Mouse (Mus musculus) intestine, embryonic 14.5 days (tissue): ENCODE results near the gene Olfr1251. TPM values are rescaled to one million over a fixed set of nuclear protein-coding genes. Genes with fewer than 3 reads are reported as not detected.
"Not testable (repeated sequence)": the region's sequence is repeated elsewhere in the genome, so short reads cannot be mapped to it uniquely, and the experiment has no call there.

Experiments used
- ATAC-seq: fragments of 200-750 bp; cut with Nextera tagmentation; replicated peaks from 2 replicates; pipeline ENCODE4 v1.8.0; 2017; ENCODE audit warnings: low read depth, moderate number of reproducible peaks, moderate TSS enrichment, moderate library complexity; ENCODE audit not compliant: low FRiP score, low TSS enrichment
- DNase-seq: peaks from one replicate; pipeline ENCODE4 v3.0.0-alpha.2; 2018; ENCODE audit warnings: low spot score
- H3K27ac ChIP-seq: fragments of 300-500 bp; sonication (generic); 2 replicates; pipeline ENCODE4 v1.5.1; 2014; ENCODE audit warnings: low read depth, mild to moderate bottlenecking, control low read depth
- H3K27me3 ChIP-seq: fragments of 300-500 bp; sonication (generic); replicated peaks from 2 replicates; pipeline ENCODE4 v1.6.1; 2014; ENCODE audit warnings: low read length, control low read depth; ENCODE audit not compliant: control insufficient read depth, insufficient read depth
- H3K36me3 ChIP-seq: fragments of 300-500 bp; sonication (generic); 2 replicates; pipeline ENCODE4 v1.6.1; 2014; ENCODE audit warnings: low read length, control low read depth; ENCODE audit not compliant: control insufficient read depth, insufficient read depth
- H3K4me1 ChIP-seq: fragments of 300-500 bp; sonication (generic); replicated peaks from 2 replicates; pipeline ENCODE4 v1.6.1; 2014; ENCODE audit warnings: low read length, control low read depth, mixed read lengths; ENCODE audit not compliant: control insufficient read depth, insufficient read depth
- H3K4me2 ChIP-seq: fragments of 300-500 bp; sonication (generic); 2 replicates; pipeline ENCODE4 v1.6.1; 2014; ENCODE audit warnings: low read length
- H3K4me3 ChIP-seq: fragments of 300-500 bp; sonication (generic); 2 replicates; pipeline ENCODE4 v1.5.1; 2014; ENCODE audit warnings: low read depth, low read length, control low read depth, mixed read lengths
- H3K9ac ChIP-seq: fragments of 300-500 bp; sonication (generic); 2 replicates; pipeline ENCODE4 v1.6.1; 2014; ENCODE audit warnings: mild to moderate bottlenecking, low read length
- H3K9me3 ChIP-seq: fragments of 300-500 bp; sonication (generic); 2 replicates; pipeline ENCODE4 v1.6.1; 2016; ENCODE audit warnings: low read length, control low read depth; ENCODE audit not compliant: control insufficient read depth
- WGBS: fragments of 180-500 bp; shearing (Covaris S2); extraction: QIAGEN DNeasy Blood & Tissue Kit; methylation state at CpG from one replicate; pipeline ENCODE4 v1.1.7; 2014; 5-methylcytosine and 5-hydroxymethylcytosine counted together
- polyA plus RNA-seq: library from polyadenylated mRNA; unstranded; fragments of >200 nt; fragmentation: Nextera tagmentation; extraction: Ambion mirVana; gene quantifications from 2 replicates; pipeline ENCODE4 v1.2.1, GENCODE M21; 2014

Olfr1251 gene
- not detected in 2 replicates for polyA plus RNA-seq

DNA sequence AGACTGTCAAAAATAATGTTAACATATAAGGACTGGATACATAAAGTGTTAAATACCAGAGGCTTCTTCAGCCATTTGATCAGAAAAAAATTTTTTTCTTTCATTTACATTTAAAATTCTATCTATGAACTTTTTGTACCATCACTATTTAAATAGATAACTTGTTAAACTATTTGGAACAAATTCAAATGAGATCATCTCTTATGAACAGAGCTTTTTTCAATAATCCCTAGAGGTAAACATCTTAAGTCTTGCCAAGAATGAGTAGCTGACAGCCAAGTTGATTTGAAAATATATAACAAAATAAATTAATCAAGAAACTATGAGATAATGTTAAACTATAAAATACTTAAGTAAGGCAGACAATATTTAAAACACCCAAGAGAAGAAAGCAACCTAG is at the start of gene Olfr1251:
Gene Olfr1251 (minus strand): TSS at position 101 of the 400 bp plus-strand sequence.
- Histone ChIP-seq H3K4me3 (no peak within 1 kb of the TSS), H3K4me2 (no peak within 1 kb of the TSS), H3K36me3 (no peaks in the 10 kb centered on the region), H3K9ac (no peak within 1 kb of the TSS), H3K27ac (no peak within 1 kb of the TSS), H3K4me1 (no peaks in the 10 kb centered on the region), H3K27me3 (no peaks in the 10 kb centered on the region), H3K9me3 (no peaks in the 10 kb centered on the region)
- no peak for DNase-seq
- no peak for ATAC-seq

DNA sequence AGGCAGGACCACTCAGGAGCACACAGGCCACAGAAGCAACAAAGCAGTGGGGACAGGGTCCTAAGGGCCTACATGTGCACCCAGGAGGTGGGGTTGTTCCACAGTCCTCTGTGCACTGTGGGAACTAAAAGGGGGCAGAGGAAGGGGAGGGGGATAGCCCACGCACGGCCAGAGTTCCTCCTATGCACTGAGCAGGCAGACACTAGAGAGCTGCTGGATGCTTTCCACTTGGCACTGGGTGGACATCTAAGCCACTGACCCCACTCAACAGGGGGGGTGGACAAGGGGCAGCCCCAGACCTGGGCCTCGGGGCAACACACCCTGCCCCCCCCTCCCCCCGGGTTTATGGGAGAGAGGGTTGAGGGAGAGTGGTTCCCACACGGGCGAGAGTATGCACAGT is 20.2 kb upstream of the Olfr1251 start:
- 82% methylated on average over 6 of the region's 6 CpGs for WGBS
- Histone ChIP-seq H3K4me2 (no peak overlapping the region), H3K4me1 (no peaks in the 10 kb centered on the region), H3K27me3 (no peaks in the 10 kb centered on the region), H3K9me3 (no peaks in the 10 kb centered on the region), H3K9ac (no peak overlapping the region), H3K27ac (no peak overlapping the region), H3K4me3 (no peak overlapping the region), H3K36me3 (no peaks in the 10 kb centered on the region)
- DNase-seq, result no peak
- no peak for ATAC-seq

DNA sequence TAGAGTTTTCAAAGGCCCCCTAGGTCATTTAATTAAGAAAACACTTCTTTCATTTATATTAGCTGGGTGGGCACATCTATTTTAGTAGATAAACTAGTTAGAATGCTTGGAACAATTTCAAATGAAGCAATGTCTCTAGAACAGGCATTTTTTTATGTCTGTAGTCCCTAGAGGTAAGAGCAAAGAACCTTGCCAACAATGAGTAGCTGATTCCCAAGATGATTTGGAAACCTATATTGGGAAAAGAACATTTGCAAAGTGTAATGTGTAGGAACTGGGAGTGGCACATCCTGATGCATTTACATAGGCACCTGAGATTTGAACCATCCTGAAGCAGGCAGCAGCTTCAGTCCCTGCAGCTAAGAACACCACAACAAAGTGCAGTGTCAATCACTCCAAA is 10.4 kb downstream of the Olfr1251 start, which contains the start of gene Olfr1250:
Gene Olfr1250 (minus strand): TSS at position 101 of the 400 bp plus-strand sequence.
- H3K4me3 ChIP-seq, result no peak within 1 kb of the TSS
- no peak for ATAC-seq
- no peak for DNase-seq
- no peaks in the 10 kb centered on the region for H3K9me3 ChIP-seq
- H3K36me3 ChIP-seq, result no peaks in the 10 kb centered on the region
- no peaks in the 10 kb centered on the region for H3K27me3 ChIP-seq
- H3K9ac ChIP-seq, result no peak within 1 kb of the TSS
- H3K4me2 ChIP-seq, result no peak within 1 kb of the TSS
- H3K27ac ChIP-seq, result no peak within 1 kb of the TSS
- H3K4me1 ChIP-seq, result no peaks in the 10 kb centered on the region

DNA sequence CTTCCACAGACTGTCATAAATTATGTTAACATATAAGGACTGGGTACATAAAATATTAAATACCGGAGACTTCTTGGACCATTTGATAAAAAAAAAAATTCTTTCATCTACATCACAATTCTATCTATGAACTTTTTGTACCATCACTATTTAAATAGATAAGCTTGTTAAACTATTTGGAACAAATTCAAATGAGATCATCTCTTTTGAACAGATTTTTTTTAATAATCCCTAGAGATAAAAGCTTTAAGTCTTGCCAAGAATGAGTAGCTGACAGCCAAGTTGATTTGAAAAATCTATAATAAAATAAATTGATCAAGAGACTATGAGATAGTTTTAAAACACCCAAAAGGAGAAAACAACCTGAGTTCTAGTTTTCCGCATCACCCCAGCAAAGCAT is 36.9 kb downstream of the Olfr1251 start, which contains the start of gene Olfr1249:
Gene Olfr1249 (minus strand): TSS at position 101 of the 400 bp plus-strand sequence.
- Histone ChIP-seq H3K4me2 (no peak within 1 kb of the TSS), H3K9me3 (no peaks in the 10 kb centered on the region), H3K4me1 (no peaks in the 10 kb centered on the region), H3K9ac (no peak within 1 kb of the TSS), H3K27me3 (no peaks in the 10 kb centered on the region), H3K4me3 (no peak within 1 kb of the TSS), H3K27ac (no peak within 1 kb of the TSS), H3K36me3 (no peaks in the 10 kb centered on the region)
- DNase-seq, result no peak
- WGBS, result 85% methylated on average over 2 of the region's 2 CpGs
- no peak for ATAC-seq

DNA sequence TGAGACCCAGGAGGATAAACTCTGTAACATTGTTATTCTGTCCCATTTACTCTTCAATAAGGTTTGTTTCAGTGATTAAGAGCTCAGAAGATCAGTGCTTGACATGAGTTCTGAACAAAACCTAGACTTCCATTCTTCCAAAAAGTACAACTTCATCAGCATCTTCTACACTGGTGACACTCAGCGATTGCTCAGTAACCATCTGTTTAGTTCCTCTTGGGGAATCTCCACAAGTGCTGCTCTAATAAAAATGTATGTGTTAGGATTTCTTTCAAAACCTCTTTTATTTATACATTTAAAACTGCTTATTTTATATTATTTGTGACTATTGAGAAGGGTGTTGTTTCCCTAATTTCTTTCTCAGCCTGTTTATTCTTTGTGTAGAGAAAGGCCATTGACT is 53.6 kb downstream of the Olfr1251 start, which contains the start of gene Olfr1248:
Gene Olfr1248 (minus strand): TSS at position 101 of the 400 bp plus-strand sequence.
- WGBS, result 92% methylated on average over 1 of the region's 1 CpGs
- H3K4me2 ChIP-seq, H3K9me3 ChIP-seq, H3K36me3 ChIP-seq, H3K4me1 ChIP-seq, H3K4me3 ChIP-seq, H3K9ac ChIP-seq, H3K27me3 ChIP-seq, ATAC-seq, H3K27ac ChIP-seq, DNase-seq: not testable (repeated sequence)

Other genes starting within 250 kb of the Olfr1251 start
- not detected in 2 replicates for gene Olfr1240, start 228.9 kb downstream of the Olfr1251 start, polyA plus RNA-seq
- not detected in 2 replicates for gene Olfr1241, start 184.8 kb downstream of the Olfr1251 start, polyA plus RNA-seq
- gene Olfr1242, start 173.6 kb downstream of the Olfr1251 start, polyA plus RNA-seq, result not detected in 2 replicates
- gene Olfr1243, start 140.4 kb downstream of the Olfr1251 start, polyA plus RNA-seq, result not detected in 2 replicates
- gene Olfr1245, start 93.5 kb downstream of the Olfr1251 start, polyA plus RNA-seq, result not detected in 2 replicates
- not detected in 2 replicates for gene Olfr1246, start 78.8 kb downstream of the Olfr1251 start, polyA plus RNA-seq
- not detected in 2 replicates for gene Olfr1247, start 57.8 kb downstream of the Olfr1251 start, polyA plus RNA-seq
- not detected in 2 replicates for gene Olfr1248, start 53.7 kb downstream of the Olfr1251 start, polyA plus RNA-seq
- not detected in 2 replicates for gene Olfr1249, start 37.0 kb downstream of the Olfr1251 start, polyA plus RNA-seq
- not detected in 2 replicates for gene Olfr1250, start 10.5 kb downstream of the Olfr1251 start, polyA plus RNA-seq
- not detected in 2 replicates for gene Olfr1252, start 53.1 kb upstream of the Olfr1251 start, polyA plus RNA-seq
- not detected in 2 replicates for gene Olfr1253, start 85.2 kb upstream of the Olfr1251 start, polyA plus RNA-seq
- not detected in 2 replicates for gene Olfr1254, start 121.7 kb upstream of the Olfr1251 start, polyA plus RNA-seq
- not detected in 2 replicates for gene Olfr1255, start 140.1 kb upstream of the Olfr1251 start, polyA plus RNA-seq
- not detected in 2 replicates for gene Olfr1256, start 169.6 kb upstream of the Olfr1251 start, polyA plus RNA-seq
- not detected in 2 replicates for gene Olfr48, start 176.3 kb upstream of the Olfr1251 start, polyA plus RNA-seq
- 0.17 TPM in 1 of 2 replicates, not detected in the other for gene Olfr1257, start 206.5 kb upstream of the Olfr1251 start, polyA plus RNA-seq